Mouse (Mus musculus): ENCODE measurements around the gene Tarm1.
A peak's percentile ranks its signal among the peaks of the same experiment; 100 is the strongest.

The Tarm1 gene

DNA sequence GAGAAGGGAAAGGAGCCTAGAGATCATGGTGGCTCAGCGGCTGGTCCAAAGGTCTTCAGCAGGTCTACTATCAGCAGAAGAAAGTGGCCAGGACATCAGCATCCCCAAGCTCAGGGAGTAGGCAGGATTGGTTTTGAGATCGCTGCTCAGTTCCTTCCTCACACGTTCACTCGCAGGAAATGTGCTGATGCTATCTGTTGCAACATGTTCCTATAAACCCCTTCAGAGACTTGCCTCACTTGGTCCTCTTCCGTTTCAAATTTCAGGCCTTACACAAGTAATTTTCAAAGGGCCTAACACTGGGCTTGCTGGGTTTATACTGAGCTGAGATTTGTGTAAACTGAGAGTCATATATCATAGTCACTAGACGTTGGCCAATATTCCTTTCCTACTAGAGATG is at the start of gene Tarm1:
Tarm1 (minus strand) TSS at position 186 of the 400 bp plus-strand sequence.
- DNase-seq (ENCODE audit: low spot score): no peak

DNA sequence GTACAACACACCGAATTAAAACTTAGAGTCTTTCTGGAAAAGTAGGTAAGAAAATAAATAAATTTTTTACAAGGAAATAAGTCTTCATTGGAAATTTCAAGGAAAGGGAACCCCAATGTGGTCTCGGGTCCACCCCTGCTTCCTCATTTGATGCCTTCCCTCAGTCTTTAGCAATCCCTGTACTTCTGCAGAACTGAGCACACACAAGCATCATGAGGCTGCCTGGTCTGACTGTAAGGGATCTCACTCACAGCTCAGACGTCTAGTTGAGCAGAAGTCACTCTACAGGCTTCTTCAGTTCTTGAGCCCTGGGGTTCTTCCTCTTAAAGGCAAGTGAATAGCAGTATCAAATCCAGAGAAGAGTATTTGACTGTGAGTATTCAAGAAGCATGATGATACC is 3.5 kb upstream of the Tarm1 start:
- DNase-seq (ENCODE audit: low spot score): no peak

DNA sequence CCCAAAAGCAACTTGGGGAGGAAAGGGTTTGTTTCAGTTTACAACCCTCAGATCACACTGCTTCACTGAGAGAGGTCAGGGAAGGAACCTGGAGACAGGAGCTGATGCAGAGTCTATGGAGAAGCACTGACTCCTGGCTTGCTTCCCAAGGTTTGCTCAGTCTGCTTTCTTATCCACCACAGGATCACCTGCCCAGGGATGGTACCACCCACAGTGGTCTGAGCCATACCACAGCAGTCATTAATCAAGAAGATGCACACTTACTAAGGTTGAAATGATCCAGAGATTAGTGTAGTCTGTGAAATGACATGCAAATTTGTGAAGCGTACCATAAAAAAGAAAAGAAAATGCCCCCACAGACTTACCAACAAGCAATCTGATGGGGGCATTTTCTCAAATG is 2.0 kb downstream of the Tarm1 start:
- DNase-seq (ENCODE audit: low spot score): no peak

DNA sequence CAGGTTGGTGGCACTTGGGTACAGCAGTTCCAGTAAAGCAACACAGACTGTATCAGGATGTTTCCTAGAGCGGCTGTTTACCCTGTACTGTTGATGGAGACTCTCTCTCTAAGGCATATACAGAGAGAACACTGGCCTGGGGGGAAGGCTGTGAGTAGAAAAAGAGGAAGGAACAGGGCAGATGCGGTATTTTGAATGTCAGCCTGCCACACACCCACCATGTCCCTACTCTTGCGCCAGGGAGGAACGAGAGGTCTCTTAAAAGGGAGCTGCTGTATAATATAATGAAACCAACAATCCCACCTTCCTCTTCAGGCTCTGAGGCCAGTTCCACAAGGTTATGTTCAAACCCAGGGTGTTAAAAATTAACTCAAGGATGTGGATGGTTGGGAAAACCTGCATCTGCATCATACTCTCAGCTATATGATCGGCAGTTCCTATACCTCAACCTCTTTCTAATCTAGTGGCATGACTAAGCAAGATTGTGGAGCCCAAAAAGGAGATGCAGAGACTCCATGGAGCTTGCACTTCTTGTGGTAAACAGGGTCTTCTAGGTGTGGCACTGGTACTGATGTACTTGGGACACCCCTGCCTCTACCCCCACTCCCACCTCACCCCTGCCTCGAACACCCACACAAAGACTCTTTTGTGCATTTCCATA is 20.3 kb downstream of the Tarm1 start:
- no peak for DNase-seq (ENCODE audit: low spot score)

DNA sequence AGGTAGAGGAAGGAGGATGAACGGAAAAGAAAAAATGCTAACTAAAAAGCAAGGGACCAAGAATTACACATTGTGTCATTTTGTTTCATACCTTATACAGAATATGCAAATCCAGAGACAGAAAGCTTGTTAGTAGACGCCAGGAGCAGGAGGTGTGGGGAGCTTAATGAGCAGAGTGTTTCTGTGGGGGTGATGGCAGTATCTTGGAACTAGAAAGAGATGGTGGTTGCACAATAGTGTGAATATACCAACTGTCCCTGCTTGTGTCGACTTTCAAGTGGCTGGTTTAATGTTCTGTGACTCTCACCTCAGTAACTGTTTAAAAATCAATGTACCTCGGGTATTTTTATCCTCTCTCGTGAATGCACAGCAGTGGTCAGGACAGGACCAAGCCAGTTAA is 25.7 kb downstream of the Tarm1 start:
- no peak for DNase-seq (ENCODE audit: low spot score)

DNA sequence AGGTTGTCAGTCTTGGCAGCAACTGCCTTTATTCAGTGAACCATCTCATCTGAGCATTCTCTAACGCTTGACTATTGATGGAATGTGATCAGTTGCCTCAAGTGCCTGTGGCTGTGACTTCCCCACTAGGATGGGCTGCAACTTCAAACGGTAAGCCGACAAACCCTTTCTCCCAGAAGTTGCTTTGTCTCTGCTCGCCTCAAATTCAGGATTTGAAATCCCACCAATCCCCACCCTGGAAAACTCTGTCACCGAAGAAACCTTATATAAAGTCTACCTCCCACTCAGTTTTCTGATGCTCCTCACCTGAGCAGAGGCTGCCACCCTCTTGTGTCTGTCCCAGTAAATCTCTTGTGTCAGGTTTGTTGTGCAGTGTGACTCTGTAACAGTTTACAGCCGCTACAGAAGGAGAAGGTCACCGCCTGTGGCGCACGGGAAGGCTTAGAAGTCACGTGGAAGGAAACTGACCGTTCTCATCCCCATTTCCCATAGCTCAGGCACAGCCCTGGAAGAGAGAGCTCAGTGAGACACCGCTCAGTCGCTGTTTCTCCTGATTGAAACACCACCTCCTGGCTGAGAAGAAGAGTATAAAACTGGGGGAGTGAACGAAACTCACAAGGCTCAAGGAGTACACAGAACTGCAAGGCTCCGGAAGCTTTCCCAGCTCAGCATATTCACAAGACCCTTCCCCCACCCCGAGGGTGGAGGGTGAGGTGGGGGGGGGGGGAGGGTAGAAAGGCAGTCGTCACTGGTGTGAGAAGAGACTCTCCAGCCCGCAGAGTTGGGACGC is 27.9 kb downstream of the Tarm1 start:
- DNase-seq (ENCODE audit: low spot score): no peak

DNA sequence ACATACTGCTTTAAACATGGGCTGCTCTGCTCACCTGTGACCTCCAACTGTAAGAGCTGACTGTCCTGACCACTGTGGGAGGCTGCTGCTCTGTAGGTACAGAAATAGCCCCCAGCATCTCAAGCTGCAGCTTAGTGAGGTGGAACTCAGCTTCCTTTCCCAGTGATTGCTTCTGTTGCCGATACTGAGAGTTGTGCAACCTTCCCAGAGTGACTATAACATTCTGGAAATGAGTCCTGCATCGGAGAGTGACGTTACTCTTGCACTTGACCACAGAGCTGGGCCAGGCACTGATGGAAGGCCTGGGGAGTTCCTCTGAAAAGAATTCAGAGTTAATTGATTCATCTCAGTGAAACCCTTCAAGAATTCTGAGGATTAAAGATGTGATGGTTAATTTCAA is 29.6 kb downstream of the Tarm1 start:
- DNase-seq (ENCODE audit: low spot score): no peak

DNA sequence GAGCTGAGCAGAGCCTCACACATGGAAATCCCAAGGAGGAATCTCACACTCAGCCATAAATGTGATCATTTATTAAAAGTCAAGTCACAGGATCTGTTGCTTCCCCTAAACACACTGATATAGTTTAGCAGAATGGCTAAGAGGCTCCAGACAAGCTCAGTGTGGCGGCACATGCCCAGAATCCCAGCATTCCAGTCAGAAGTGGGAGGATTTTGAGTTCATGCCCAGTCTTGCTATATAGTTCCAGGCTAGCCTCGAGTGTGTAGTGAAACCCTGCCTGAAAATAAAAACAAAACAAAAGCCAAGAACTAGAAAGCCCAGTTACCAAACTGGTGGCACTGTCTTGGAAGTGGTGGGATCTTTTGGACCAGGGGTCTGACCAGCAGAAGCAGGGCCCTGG is 33.8 kb downstream of the Tarm1 start:
- DNase-seq (ENCODE audit: low spot score): no peak

DNA sequence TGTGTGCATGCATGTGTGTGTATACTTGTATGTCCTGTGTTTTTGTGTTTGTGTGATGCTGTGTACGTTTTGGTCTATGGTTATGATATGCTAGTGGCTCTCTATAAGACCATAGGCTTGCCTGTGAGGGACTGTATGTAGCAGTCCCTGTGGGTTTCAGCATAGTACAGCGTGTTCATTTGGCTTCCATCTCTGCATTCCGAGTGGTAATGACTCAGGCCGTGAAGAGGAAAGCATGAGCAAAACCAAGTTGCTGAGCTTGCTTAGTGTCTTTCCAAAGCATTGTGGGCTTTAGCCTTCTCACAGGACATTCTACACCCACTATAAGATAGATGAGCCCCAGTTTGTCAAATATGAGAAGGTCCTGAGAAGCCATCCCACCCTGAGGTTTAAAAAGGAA is 39.1 kb downstream of the Tarm1 start:
- DNase-seq (ENCODE audit: low spot score): no peak

DNA sequence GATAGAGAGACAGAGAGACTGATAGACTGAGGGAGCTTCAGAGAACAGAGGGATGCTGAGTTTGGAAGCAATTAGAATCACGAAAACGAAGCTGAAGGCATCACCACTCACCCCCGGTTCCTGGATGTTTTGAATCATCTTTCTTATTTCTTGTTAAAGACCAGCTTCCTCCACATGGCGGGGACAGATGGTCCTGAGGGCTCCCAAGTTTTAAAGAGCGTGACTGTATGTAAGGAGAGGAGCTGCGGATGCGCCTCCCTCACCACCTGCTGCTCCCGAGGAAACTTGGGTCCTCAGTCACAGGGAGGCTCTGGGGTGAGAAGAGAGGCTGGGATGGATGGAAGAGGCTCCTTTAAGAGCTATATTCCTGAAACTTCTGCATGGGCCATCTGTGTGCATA is 42.2 kb downstream of the Tarm1 start:
- no peak for DNase-seq (ENCODE audit: low spot score)

DNA sequence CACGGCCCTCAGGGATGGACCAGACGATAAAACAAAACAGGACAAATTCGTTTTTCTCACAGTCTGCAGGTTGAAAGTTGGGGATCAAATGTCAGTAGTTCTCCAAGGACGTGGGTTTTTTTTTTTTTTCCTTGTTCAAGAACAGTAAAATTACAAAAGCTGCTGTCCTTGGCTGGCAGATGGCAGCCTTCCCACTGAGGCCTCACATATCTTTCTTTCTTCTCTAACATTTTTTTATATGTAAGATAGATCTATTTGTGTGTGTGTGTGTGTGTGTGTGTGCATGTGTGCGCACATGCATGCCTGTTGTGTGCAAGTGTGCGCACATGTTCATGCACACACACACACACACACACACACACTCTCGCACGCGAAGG is 44.6 kb downstream of the Tarm1 start:
- no peak for DNase-seq (ENCODE audit: low spot score)

DNA sequence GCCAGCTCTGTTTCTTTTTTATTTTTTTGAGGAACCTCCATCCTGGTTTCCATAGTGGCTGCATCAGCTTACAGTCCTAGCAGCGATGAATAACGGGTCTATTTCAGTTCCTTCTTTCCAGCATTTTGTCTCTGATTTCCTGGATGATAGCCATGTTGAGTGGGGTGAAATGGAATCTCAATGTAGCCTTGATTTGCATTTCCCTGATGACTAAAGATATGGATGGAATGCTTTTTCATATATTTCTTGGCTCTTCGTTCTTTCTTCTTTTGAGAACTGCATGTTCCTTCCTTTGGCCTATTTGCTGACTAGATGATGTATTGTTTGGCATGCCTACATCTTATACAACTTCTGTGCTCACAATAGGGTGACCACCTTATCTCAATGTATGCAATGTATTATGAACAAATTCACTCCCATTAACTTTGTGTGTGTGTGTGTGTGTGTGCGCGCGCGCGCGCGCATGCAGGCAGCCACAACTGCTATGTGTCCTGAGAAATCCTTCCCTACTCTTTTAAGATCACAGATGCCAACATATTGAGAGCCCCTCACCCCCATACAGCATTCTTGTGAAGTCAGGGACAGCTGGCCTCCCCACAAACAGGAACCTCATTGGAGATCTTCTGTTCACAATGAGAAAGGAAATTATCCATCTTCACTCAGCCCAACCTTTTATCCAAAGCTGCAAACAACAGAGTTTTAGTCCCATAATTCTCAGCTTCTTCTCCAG is 45.1 kb downstream of the Tarm1 start:
- no peak for DNase-seq (ENCODE audit: low spot score)

DNA sequence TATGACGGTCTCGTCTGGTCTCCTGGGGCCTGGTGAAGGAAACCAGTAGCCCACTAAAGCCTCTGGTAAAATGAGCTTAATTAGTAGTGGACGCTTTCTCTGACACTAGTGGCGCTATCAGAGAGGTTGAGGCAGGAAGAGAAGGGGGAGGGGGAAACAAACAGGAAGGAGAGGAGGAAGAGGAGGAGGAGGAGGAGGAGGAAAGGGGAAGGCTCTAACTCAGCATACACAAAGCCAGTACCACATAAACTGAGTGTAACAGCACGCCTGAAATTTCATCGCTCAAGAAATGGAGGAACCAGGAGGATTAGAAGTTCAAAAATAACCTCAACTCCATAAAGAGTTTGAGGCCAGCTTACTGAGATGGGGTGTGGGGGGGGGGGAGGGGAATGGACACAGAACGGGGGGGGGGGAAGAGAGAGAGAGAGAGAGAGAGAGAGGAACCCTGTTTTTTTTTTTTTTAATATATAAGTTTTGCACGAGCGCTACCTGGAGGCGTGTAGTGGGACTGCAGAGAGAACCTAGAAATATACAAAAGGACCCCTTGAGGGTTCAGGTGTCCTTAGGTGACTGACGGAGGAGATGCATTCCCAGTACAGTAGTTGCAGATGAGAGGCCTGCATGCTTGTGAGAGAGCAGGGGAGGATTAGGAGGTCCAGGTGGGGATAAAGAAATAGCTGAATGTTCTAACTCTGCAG is 48.8 kb downstream of the Tarm1 start:
- DNase-seq (ENCODE audit: low spot score): no peak

DNA sequence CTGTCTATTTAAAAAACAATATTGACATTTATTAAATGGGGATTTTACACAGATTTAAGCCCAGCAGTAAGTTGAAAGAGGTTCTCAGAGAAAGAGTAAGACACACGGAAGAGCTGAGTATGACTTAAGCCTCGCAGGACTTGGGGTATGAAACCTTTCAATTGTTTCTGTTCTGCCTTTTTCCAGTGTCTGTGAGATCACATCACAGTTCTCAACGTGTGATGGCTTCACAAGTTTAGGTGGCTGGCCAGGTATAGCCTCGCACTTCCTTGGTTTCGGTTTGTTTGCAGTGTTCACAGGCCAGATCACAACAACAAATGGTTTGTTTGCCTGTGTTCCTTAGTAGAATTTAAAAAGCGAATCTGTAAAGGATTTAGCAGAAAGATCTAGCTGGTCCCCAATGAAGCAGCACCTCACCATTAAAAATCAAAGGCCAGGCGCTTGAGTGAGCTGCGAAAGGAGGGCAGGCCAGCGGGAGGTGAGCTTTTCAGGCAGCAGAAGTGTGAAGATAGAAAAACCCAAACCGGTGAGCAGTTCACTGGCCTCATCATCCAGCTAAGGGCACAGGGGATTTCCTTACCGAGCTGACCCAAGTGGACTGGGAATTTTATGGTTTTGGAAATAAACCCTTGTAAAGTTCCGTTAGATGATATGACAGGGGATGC is 49.5 kb downstream of the Tarm1 start:
- DNase-seq (ENCODE audit: low spot score): no peak

DNA sequence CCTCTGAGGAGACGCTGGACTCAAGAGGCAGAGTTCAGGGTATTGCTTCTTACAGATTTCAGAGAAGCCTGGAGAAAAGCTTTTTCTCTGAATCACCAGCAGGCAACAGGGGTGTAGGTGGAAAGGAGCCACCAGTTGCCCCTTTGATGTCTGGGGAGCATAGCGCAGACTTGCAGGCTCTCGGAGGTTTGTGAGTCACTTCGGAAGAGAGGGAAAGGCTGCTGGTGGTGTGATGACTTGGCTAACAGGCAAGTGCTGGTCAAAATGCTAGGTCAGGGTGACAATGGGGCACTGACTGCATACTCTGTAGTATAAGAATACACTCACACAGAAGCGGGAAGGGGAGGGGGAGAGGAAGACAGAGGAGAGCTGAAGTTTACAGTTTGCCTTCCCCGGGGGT is 51.3 kb downstream of the Tarm1 start:
- no peak for DNase-seq (ENCODE audit: low spot score)

DNA sequence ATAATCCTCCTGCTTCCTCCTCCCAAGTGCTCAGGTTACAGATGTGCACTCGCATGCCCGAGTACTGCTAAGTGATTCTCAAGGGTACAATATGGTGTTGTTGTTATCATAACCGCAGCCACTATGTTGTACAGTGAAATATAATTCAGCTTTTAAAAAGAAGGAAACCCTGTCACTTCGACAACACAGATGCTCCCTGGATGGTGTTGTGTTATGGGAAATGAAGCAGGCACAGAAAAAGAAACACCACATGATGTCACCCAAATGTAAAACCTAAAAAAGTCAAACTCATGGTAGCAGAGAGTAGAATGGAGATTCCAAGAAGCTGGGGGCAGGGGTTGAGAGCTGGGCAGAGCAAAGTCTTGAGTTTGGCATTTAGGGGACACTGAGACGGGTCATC is 51.8 kb downstream of the Tarm1 start:
- no peak for DNase-seq (ENCODE audit: low spot score)

DNA sequence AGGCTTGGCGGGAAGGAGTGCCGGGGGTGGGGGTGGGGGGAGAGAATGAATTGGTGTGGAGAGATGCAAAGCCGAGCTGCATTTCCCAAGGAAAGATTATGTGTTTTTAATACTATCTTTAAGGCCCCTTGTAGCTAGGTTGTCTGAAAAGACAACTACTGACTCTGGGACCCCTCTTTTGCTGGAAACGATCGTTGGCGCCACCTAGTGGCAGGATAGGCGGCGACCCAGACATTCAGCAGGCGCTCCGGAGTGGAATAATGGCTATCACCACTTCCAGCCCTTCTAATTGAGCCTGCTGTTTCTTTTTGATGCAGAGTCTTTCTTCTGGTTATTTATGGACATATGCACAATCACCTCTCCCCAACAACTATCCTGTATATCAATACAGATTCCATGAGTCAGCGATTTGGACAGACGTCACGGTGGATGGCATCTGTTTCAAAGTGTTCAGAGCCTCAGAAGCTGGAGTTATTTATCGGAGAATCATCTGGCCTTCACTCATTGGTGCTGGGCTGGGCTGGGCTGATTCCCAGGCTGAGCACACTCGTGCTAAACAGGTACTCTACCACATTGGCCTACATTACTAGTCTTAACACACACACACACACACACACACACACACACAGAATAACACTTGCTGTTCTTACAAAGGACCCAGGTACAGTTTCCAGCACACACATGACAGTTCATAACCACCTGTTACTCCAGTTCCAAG is 53.5 kb downstream of the Tarm1 start:
- DNase-seq (ENCODE audit: low spot score): peak; percentile 54

DNA sequence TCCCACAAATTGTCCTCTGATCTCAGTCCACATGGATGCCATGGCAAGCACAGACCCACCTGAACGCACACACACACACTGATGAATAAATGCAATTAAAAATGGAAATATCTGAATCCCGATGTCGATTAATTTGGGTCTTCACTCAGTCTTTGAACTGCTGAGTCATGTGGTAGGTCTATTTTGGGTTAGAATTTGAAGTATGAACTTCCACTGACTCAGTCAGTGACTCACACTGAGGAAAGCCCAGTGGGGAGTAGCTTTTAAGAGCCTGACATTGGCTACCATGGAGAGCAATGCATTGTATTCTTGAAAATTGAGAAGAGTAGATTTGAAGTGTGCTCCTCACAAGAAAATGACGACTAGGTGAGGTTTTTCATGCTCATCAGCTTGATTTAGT is 55.4 kb downstream of the Tarm1 start:
- no peak for DNase-seq (ENCODE audit: low spot score)

DNA sequence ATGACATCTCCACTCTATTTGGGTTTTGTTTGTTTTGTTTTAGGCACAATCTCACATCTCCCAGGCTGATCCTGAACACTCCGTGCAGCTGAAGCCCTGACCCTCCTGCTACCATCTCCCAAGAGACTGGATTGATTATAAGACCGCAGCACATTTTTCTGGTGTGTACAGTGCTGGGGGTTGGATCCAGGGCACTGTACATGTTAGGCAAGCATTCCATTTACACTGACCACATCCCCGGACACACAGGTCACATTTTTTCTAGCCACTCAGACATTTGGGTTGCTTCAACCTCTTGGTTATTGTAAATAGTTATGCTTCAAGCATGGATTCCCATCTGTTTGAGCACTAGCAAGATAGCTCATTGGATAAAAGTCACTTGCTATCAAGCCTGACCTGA is 55.8 kb downstream of the Tarm1 start:
- DNase-seq (ENCODE audit: low spot score): no peak

DNA sequence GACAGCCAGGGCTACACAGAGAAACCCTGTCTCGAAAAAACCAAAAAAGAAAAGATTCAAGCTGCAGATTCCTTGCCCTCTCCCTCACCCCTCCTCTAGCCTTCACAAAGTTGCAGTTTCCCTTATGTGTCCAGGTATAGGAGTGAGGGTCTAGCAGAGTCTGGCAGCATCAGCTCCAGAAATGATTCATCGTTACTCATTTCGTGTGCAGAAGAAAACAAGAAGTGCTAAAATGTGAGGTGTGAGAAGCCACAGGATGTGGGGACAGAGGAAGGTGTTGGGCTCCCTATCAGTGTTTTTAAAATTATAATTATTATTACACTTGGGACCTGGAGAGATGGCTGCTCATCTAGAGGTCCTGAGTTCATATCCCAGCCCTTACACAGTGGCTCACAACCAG is 57.7 kb downstream of the Tarm1 start:
- DNase-seq (ENCODE audit: low spot score): no peak

DNA sequence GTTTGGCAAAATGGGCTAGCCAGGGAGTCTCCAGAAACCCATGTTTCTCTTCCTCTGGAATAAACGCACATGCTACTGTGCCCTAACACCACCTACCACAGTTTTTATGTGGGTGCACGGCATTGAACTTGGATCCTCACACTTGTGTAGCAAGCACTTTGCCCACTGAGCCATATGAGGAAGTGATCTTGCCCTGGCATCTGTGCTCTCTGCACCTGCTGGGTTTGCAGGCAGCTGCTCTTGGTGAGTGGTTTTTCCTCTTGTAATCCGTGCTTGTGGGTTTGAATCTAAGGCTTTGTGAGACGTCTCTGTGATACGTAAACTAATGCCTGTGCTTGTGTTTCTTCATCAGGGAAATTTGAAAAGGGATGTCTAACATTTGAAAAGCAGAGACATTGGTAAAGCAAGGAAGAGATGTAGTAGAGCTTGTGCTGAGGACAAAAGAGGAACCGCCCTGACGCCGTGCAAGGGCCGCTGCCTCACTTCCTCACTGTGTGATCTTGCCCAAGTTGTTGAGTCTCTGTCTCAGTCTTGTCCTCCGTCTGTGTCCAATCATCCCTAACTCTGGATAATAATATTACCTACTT is 59.9 kb downstream of the Tarm1 start:
- no peak for DNase-seq (ENCODE audit: low spot score)

All from left cerebral cortex, adult 11 months (tissue).